Mouse (Mus musculus) midbrain, embryonic 13.5 days (tissue): ENCODE results near the gene Klhdc7a. TPM values are rescaled to one million over a fixed set of nuclear protein-coding genes. Genes with fewer than 3 reads are reported as not detected.
"Not testable (repeated sequence)": the region's sequence is repeated elsewhere in the genome, so short reads cannot be mapped to it uniquely, and the experiment has no call there.

Experiments
- ATAC-seq: fragments of 200-750 bp; cut with Nextera tagmentation; 2 replicates; pipeline ENCODE4 v1.8.0; 2017; ENCODE audit warnings: mild to moderate bottlenecking, moderate TSS enrichment, moderate library complexity
- H3K27ac ChIP-seq: fragments of 300-500 bp; sonication (generic); 2 replicates; pipeline ENCODE4 v1.5.1; 2015; ENCODE audit warnings: inconsistent platforms, mild to moderate bottlenecking, moderate library complexity
- H3K27me3 ChIP-seq: fragments of 300-500 bp; sonication (generic); 2 replicates; pipeline ENCODE4 v1.6.1; 2015; ENCODE audit warnings: mild to moderate bottlenecking, inconsistent platforms
- H3K36me3 ChIP-seq: fragments of 300-500 bp; sonication (generic); 2 replicates; pipeline ENCODE4 v1.6.1; 2015; ENCODE audit warnings: mild to moderate bottlenecking, inconsistent platforms
- H3K4me1 ChIP-seq: fragments of 300-500 bp; sonication (generic); replicated peaks from 2 replicates; pipeline ENCODE4 v1.6.1; 2015; ENCODE audit warnings: inconsistent platforms
- H3K4me2 ChIP-seq: fragments of 300-500 bp; sonication (generic); replicated peaks from 2 replicates; pipeline ENCODE4 v1.6.1; 2015; ENCODE audit warnings: moderate library complexity, mild to moderate bottlenecking, inconsistent platforms
- H3K4me3 ChIP-seq: fragments of 300-500 bp; sonication (generic); replicated peaks from 2 replicates; pipeline ENCODE4 v1.5.1; 2015; ENCODE audit warnings: mild to moderate bottlenecking, inconsistent platforms
- H3K9ac ChIP-seq: fragments of 300-500 bp; sonication (generic); replicated peaks from 2 replicates; pipeline ENCODE4 v1.6.1; 2015; ENCODE audit warnings: mild to moderate bottlenecking, inconsistent platforms
- H3K9me3 ChIP-seq: fragments of 300-500 bp; sonication (generic); 2 replicates; pipeline ENCODE4 v1.6.1; 2016; ENCODE audit warnings: mild to moderate bottlenecking, inconsistent platforms
- WGBS: fragments of 180-500 bp; shearing (Covaris S2); methylation state at CpG from one replicate; pipeline ENCODE4 v1.1.7; 2015; 5-methylcytosine and 5-hydroxymethylcytosine counted together
- polyA plus RNA-seq: library from polyadenylated mRNA; unstranded; fragments of >200 nt; fragmentation: Nextera tagmentation; extraction: Ambion mirVana; gene quantifications from 2 replicates; pipeline ENCODE4 v1.2.1, GENCODE M21; 2015

Klhdc7a gene
- polyA plus RNA-seq, 1 experiment from 2014 or later = 0.58 TPM

GRCm38 (mm10) chr4:139977308-139977781 is 9.5 kb upstream of the Klhdc7a start:
- no peaks in the 10 kb centered on the region for H3K27me3 ChIP-seq
- H3K4me2 ChIP-seq = no peak overlapping the region
- H3K36me3 ChIP-seq = no peaks in the 10 kb centered on the region
- peaks cover 28% of the 10 kb centered on the region for H3K4me1 ChIP-seq
- H3K9ac ChIP-seq = no peak overlapping the region
- no peak overlapping the region for H3K27ac ChIP-seq
- 0 out of 2 replicates have a peak, but pooled peaks have one; percentile 40 for ATAC-seq
- no peaks in the 10 kb centered on the region for H3K9me3 ChIP-seq
- no peak overlapping the region for H3K4me3 ChIP-seq
- 8% methylated on average over 5 of the region's 5 CpGs for WGBS

DNA sequence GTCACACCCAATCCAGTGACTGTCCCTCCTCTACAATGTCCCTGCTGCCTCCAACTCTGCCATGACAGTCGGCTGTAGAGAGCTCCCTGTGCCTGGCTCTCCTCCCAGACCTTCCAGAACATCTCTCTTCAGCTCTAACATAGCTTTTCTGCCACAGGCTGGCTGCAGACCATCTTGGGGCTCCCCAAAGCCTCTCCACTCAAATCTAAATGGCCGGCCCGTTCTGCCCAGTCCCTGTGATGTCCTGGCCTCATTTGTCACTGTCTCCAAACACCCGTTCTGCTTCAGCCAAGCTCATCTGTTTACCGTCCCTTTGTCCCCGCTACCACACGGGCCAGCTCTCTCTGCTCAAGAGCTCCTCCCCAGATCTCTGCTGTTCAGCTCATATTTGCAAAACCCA is 6.7 kb upstream of the Klhdc7a start:
- Histone ChIP-seq H3K27ac (no peak overlapping the region), H3K4me3 (no peak overlapping the region), H3K4me1 (peaks cover 24% of the 10 kb centered on the region), H3K9me3 (no peaks in the 10 kb centered on the region), H3K36me3 (no peaks in the 10 kb centered on the region), H3K9ac (no peak overlapping the region), H3K27me3 (no peaks in the 10 kb centered on the region), H3K4me2 (no peak overlapping the region)
- 58% methylated on average over 7 of the region's 7 CpGs for WGBS
- no peak for ATAC-seq

DNA sequence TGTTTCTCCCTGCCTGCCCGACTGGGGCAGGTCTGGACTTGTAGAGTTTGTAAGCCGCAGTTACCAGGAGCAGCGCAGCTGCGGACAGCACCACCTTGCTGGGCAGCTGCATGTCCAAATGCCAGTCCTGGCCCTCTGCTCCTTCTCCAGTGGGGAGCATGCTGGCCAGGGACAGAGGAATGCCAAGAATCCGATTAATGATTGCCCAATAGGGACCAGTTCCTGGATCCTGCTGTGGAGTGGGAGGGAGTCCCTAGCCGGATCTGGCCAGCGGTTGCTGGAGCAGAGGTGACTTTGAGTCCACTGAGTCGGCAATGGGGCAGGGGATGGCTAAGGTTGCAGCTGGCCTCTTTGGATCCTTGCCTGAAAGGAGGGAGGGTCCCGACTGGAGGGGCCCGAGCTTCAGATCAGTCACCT is 343 bp downstream of the Klhdc7a start:
- Histone ChIP-seq H3K9ac (no peak overlapping the region), H3K27ac (no peak overlapping the region), H3K4me3 (no peak overlapping the region), H3K4me1 (peaks cover 16% of the 10 kb centered on the region), H3K27me3 (peaks cover 4% of the 10 kb centered on the region; the same call in 1 of the 2 replicates), H3K9me3 (no peaks in the 10 kb centered on the region), H3K36me3 (no peaks in the 10 kb centered on the region), H3K4me2 (no peak overlapping the region)
- WGBS = 18% methylated on average over 10 of the region's 10 CpGs
- ATAC-seq = peak; percentile 34; the same call in 1 of the 2 replicates

DNA sequence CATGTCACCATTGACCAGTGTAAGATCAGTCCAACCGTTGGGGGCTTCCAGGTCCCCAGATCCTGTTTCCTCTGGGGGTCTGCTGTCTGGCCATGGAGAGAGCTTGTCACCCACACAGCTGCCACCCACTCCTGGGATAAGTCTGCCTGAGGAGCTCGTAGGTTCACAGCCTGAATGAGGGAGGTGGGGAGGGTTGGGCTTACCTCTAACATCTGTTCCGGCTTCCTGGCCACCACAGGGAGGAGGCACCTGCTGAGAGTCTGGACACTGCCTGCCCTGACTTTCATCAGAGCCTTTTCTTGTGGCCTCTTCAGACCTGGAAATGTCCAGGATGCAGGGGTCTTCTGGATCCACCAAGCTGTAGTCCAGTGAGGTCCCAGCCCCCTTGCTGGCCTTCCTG is 845 bp downstream of the Klhdc7a start:
- Histone ChIP-seq H3K4me2 (no peak overlapping the region), H3K9me3 (no peaks in the 10 kb centered on the region), H3K27ac (no peak overlapping the region), H3K27me3 (peaks cover 4% of the 10 kb centered on the region; the same call in 1 of the 2 replicates), H3K4me1 (peaks cover 16% of the 10 kb centered on the region), H3K4me3 (no peak overlapping the region), H3K36me3 (no peaks in the 10 kb centered on the region), H3K9ac (no peak overlapping the region)
- ATAC-seq = no peak
- WGBS = 65% methylated on average over 3 of the region's 3 CpGs

- Histone ChIP-seq H3K27ac (no peak overlapping the region), H3K9me3 (no peaks in the 10 kb centered on the region), H3K9ac (no peak overlapping the region), H3K36me3 (no peaks in the 10 kb centered on the region), H3K4me2 (no peak overlapping the region), H3K4me1 (peaks cover 18% of the 10 kb centered on the region), H3K27me3 (peaks cover 4% of the 10 kb centered on the region; the same call in 1 of the 2 replicates), H3K4me3 (no peak overlapping the region)
- WGBS = 90% methylated on average over 28 of the region's 28 CpGs
- no peak for ATAC-seq
These were observed 2.1 kb downstream of the Klhdc7a start for GRCm38 (mm10) chr4:139965596-139966185.

GRCm38 (mm10) chr4:139964406-139964805 is 3.4 kb downstream of the Klhdc7a start:
- no peak overlapping the region for H3K27ac ChIP-seq
- H3K4me2 ChIP-seq = no peak overlapping the region
- H3K9me3 ChIP-seq = no peaks in the 10 kb centered on the region
- no peaks in the 10 kb centered on the region for H3K36me3 ChIP-seq
- H3K27me3 ChIP-seq = peaks cover 4% of the 10 kb centered on the region; the same call in 1 of the 2 replicates
- ATAC-seq = no peak
- H3K4me3 ChIP-seq = no peak overlapping the region
- 79% methylated on average over 5 of the region's 5 CpGs for WGBS
- H3K9ac ChIP-seq = no peak overlapping the region
- H3K4me1 ChIP-seq = peaks cover 24% of the 10 kb centered on the region

DNA sequence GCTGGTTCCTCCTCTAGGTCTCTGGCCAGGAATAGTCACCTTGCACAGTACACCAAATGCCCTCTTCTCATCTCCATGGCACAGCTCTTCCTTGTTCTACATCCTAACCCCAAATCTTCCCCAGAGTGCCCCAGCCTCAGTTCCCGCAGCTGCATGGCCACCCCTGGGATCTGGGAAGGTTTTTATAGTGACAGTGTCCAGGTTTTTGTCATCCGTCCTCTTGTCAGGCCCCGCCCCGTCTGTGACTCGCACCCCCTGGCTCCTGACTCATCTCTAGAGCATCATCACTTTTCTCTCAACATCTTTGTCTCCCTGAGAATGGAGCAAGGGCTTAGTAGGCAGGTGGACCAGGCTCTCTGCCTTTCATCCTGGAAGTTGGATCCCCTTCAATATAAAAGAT is 3.9 kb downstream of the Klhdc7a start:
- Histone ChIP-seq H3K27ac (no peak overlapping the region), H3K27me3 (peaks cover 4% of the 10 kb centered on the region; the same call in 1 of the 2 replicates), H3K9me3 (no peaks in the 10 kb centered on the region), H3K4me1 (peaks cover 24% of the 10 kb centered on the region), H3K9ac (no peak overlapping the region), H3K4me2 (no peak overlapping the region), H3K36me3 (no peaks in the 10 kb centered on the region), H3K4me3 (no peak overlapping the region)
- WGBS = 90% methylated on average over 5 of the region's 5 CpGs
- no peak for ATAC-seq

- H3K4me3 ChIP-seq = no peak overlapping the region
- no peaks in the 10 kb centered on the region for H3K36me3 ChIP-seq
- H3K27me3 ChIP-seq = peaks cover 4% of the 10 kb centered on the region; the same call in 1 of the 2 replicates
- WGBS = 64% methylated on average over 8 of the region's 8 CpGs
- H3K4me1 ChIP-seq = peaks cover 23% of the 10 kb centered on the region
- H3K27ac ChIP-seq = no peak overlapping the region
- H3K9me3 ChIP-seq = no peaks in the 10 kb centered on the region
- H3K9ac ChIP-seq = no peak overlapping the region
- no peak for ATAC-seq
- no peak overlapping the region for H3K4me2 ChIP-seq
These were observed 4.8 kb downstream of the Klhdc7a start for GRCm38 (mm10) chr4:139963059-139963458.

DNA sequence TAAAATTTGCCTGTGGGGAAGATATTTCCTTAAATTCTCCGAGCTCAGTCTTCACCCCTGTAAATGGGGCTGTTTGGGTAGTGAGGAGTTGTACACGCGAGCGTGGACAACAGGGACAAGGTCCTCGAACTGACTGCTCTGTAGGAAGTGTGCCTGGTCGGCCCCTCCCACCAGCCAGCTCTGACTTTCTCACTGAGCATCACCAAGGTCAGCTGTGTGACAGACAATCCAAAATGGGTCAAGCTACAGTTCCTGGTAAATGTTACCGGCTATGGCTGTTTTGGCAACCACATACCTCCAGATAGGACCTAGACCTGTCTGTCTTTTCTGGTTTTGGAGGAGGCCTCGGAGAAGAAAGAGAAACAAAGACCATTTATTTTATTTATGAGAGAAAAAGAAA is 6.0 kb downstream of the Klhdc7a start:
- H3K27ac ChIP-seq = no peak overlapping the region
- 92% methylated on average over 8 of the region's 8 CpGs for WGBS
- no peak overlapping the region for H3K9ac ChIP-seq
- no peaks in the 10 kb centered on the region for H3K27me3 ChIP-seq
- no peak for ATAC-seq
- H3K4me2 ChIP-seq = no peak overlapping the region
- H3K4me1 ChIP-seq = peaks cover 12% of the 10 kb centered on the region
- no peaks in the 10 kb centered on the region for H3K9me3 ChIP-seq
- no peak overlapping the region for H3K4me3 ChIP-seq
- no peaks in the 10 kb centered on the region for H3K36me3 ChIP-seq

GRCm38 (mm10) chr4:139961329-139961728 is 6.5 kb downstream of the Klhdc7a start:
- WGBS = 93% methylated on average over 11 of the region's 11 CpGs
- peaks cover 11% of the 10 kb centered on the region for H3K4me1 ChIP-seq

GRCm38 (mm10) chr4:139960724-139961315 is 7.0 kb downstream of the Klhdc7a start:
- no peak overlapping the region for H3K4me3 ChIP-seq
- H3K36me3 ChIP-seq = no peaks in the 10 kb centered on the region
- peaks cover 11% of the 10 kb centered on the region for H3K4me1 ChIP-seq
- no peak for ATAC-seq
- no peaks in the 10 kb centered on the region for H3K27me3 ChIP-seq
- peak overlapping the region; percentile 51; the same call in 1 of the 2 replicates for H3K27ac ChIP-seq
- H3K9ac ChIP-seq = no peak overlapping the region
- WGBS = 88% methylated on average over 10 of the region's 10 CpGs
- H3K4me2 ChIP-seq = no peak overlapping the region
- no peaks in the 10 kb centered on the region for H3K9me3 ChIP-seq

More at GRCm38 (mm10) chr4:139961329-139961728, 6.5 kb downstream of the Klhdc7a start:
- not testable (repeated sequence) for H3K4me2 ChIP-seq, ATAC-seq, H3K27ac ChIP-seq, H3K4me3 ChIP-seq, H3K9me3 ChIP-seq, H3K27me3 ChIP-seq, H3K36me3 ChIP-seq, H3K9ac ChIP-seq

DNA sequence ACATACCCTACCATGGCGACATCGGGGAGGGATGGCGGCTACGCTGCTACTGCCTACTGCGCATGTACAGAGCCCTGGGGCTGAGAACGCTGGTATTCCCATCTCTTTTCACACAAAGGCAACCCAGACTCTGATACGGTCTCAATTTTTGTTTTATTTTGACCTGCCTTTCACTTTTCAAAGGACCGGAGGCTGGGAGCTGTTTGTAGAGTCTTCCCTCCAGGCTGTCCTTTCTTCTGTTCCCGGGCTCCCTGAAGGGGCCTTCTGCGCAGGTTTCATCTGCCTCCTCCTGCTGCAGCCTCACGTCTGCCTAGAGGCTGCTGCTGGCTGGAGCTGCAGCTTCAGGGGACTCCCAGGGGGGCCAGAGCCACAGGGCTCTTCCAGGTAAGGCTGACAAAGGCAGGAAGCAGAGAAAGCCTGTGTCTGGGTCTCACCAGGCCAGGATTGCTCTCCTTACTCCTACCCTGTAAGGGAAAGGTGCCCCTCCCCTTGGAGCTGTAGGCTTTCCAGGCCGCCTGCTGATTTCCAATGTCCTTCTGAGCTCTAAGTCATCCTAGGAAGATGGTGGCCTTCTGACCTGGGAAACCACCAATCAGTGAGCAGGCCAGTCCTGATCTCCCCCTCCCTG is 7.6 kb downstream of the Klhdc7a start:
- no peaks in the 10 kb centered on the region for H3K36me3 ChIP-seq
- H3K27me3 ChIP-seq = no peaks in the 10 kb centered on the region
- peak; percentile 65; the same call in 1 of the 2 replicates for ATAC-seq
- H3K9me3 ChIP-seq = no peaks in the 10 kb centered on the region
- WGBS = 68% methylated on average over 12 of the region's 12 CpGs
- H3K27ac ChIP-seq = peak overlapping the region; percentile 51; the same call in 1 of the 2 replicates
- no peak overlapping the region for H3K4me3 ChIP-seq
- peaks cover 11% of the 10 kb centered on the region for H3K4me1 ChIP-seq
- H3K4me2 ChIP-seq = no peak overlapping the region
- H3K9ac ChIP-seq = no peak overlapping the region
